Mouse (Mus musculus): ENCODE measurements around the gene Magix.

GRCm38 (mm10) chrX:7673578-7674281 is 7.3 kb downstream of the Magix start:
- TF ChIP-seq GATA1 (IDR thresholded peaks at IDR 0.05; ENCODE audit: borderline replicate concordance, low read length) (no peak), FLI1 (IDR thresholded peaks at IDR 0.05; ENCODE audit: low read length) (no peak)

Measured in megakaryocyte, embryonic 14.5 days (primary cell).